Mouse (Mus musculus): Measurements from ENCODE around the gene Akt3.

GRCm38 (mm10) chr1:177016729-177017128, 241.3 kb downstream of the Akt3 start:
- no peak for TF ChIP-seq CTCF (IDR thresholded peaks at IDR 0.05; ENCODE audit: extremely low read depth, insufficient read depth, low read length)
- no peak for TF ChIP-seq POLR2A (IDR thresholded peaks at IDR 0.05; ENCODE audit: extremely low read depth, insufficient read depth, low read length)

All from cortical plate, adult 2 months (tissue).